In genomic region chr1:83038109-83038672, GRCm38 (mm10) we compare ENCODE assay signal across 10 mouse cellular contexts. TPM values are rescaled to one million over a fixed set of nuclear protein-coding genes. Genes with fewer than 3 reads are reported as not detected.
DNase-seq lines count a peak whose midpoint lies in the region; ATAC-seq and TF ChIP-seq lines count a peak whose summit lies in the region.
"Had no signal": no experiment of that assay in that cellular context is flagged by ENCODE, and none has a peak within 500 bp of the region (broad histone marks: within the 10 kb centered on the region; RNA-seq: fewer than 3 reads in every experiment).

Gene Slc19a3 (minus strand): TSS chr1:83038448.

- peaks cover 12% of the 10 kb centered on the region for H3K27me3 ChIP-seq in megakaryocyte, embryonic 14.5 days (replicated peaks)
- no peaks in the 10 kb centered on the region for H3K27me3 ChIP-seq in embryonic facial prominence, embryonic 12.5 days
- no peaks in the 10 kb centered on the region for H3K27me3 ChIP-seq in heart, postnatal 0 days (ENCODE audit: control insufficient read depth, insufficient read depth, low read length)
- no peaks in the 10 kb centered on the region for H3K27me3 ChIP-seq in liver, embryonic 13.5 days
- H3K27me3 ChIP-seq in neural tube, embryonic 12.5 days (replicated peaks) = no peaks in the 10 kb centered on the region

- H3K4me2 ChIP-seq in embryonic facial prominence, embryonic 12.5 days (replicated peaks) = peak within 1 kb of the TSS; percentile 56
- peak within 1 kb of the TSS; percentile 76 for H3K4me2 ChIP-seq in heart, postnatal 0 days (ENCODE audit: low read depth, low read length)
- H3K4me2 ChIP-seq in liver, embryonic 13.5 days = peak within 1 kb of the TSS; percentile 58
- peak within 1 kb of the TSS; percentile 67 for H3K4me2 ChIP-seq in neural tube, embryonic 12.5 days (replicated peaks)

- TF ChIP-seq EP300 in heart, postnatal 0 days (IDR thresholded peaks at IDR 0.05; ENCODE audit: low read depth) = no peak

- H3K4me1 ChIP-seq in megakaryocyte, embryonic 14.5 days = peaks cover 6% of the 10 kb centered on the region; the same call in 1 of the 2 replicates
- H3K4me1 ChIP-seq in embryonic facial prominence, embryonic 12.5 days = no peaks in the 10 kb centered on the region
- H3K4me1 ChIP-seq in heart, postnatal 0 days (ENCODE audit: control insufficient read depth, insufficient read depth) = peaks cover 8% of the 10 kb centered on the region
- H3K4me1 ChIP-seq in liver, embryonic 13.5 days (replicated peaks) = no peaks in the 10 kb centered on the region
- H3K4me1 ChIP-seq in neural tube, embryonic 12.5 days = peaks cover 2% of the 10 kb centered on the region; the same call in 1 of the 2 replicates

- WGBS in embryonic facial prominence, embryonic 12.5 days = under 1% methylated on average over 25 of the region's 25 CpGs
- under 1% methylated on average over 25 of the region's 25 CpGs for WGBS in heart, postnatal 0 days
- under 1% methylated on average over 25 of the region's 25 CpGs for WGBS in liver, embryonic 13.5 days (ENCODE audit: insufficient replicate concordance)
- under 1% methylated on average over 25 of the region's 25 CpGs for WGBS in neural tube, embryonic 12.5 days

- H3K36me3 ChIP-seq in megakaryocyte, embryonic 14.5 days (replicated peaks; ENCODE audit: low read length) = no peaks in the 10 kb centered on the region
- H3K36me3 ChIP-seq in embryonic facial prominence, embryonic 12.5 days = no peaks in the 10 kb centered on the region
- H3K36me3 ChIP-seq in heart, postnatal 0 days (replicated peaks; ENCODE audit: control insufficient read depth, insufficient read depth, low read length) = no peaks in the 10 kb centered on the region
- no peaks in the 10 kb centered on the region for H3K36me3 ChIP-seq in liver, embryonic 13.5 days
- no peaks in the 10 kb centered on the region for H3K36me3 ChIP-seq in neural tube, embryonic 12.5 days

- no peak for TF ChIP-seq CTCF in heart, postnatal 0 days (IDR thresholded peaks at IDR 0.05; ENCODE audit: low read depth)

- no peak for ATAC-seq in megakaryocyte, adult 5-6 weeks (ENCODE audit: poor library complexity, severe bottlenecking)
- peak; percentile 82; the same call in 1 of the 2 replicates for ATAC-seq in embryonic facial prominence, embryonic 12.5 days (ENCODE audit: insufficient number of reproducible peaks, insufficient read depth, low FRiP score, low TSS enrichment)
- peak; percentile 96 for ATAC-seq in heart, postnatal 0 days (ENCODE audit: insufficient read depth, low read depth)
- 0 out of 2 replicates have a peak, but pooled peaks have one; percentile 39 for ATAC-seq in liver, embryonic 13.5 days (ENCODE audit: low read depth)
- ATAC-seq in neural tube, embryonic 12.5 days (ENCODE audit: low FRiP score, low read depth) = peak; percentile 88
- no peak for ATAC-seq in activated CD4-positive, CD25-positive, alpha-beta regulatory T cell, adult 4 months

- DNase-seq in heart, postnatal 0 days (ENCODE audit: low spot score) = peak; percentile 66
- DNase-seq in kidney, postnatal 25 days = peak; percentile 61 to 71
- DNase-seq in liver, embryonic 13.5 days = peak; percentile 3

- no peaks in the 10 kb centered on the region for H3K9me3 ChIP-seq in megakaryocyte, embryonic 14.5 days
- H3K9me3 ChIP-seq in embryonic facial prominence, embryonic 12.5 days = no peaks in the 10 kb centered on the region
- no peaks in the 10 kb centered on the region for H3K9me3 ChIP-seq in heart, postnatal 0 days (replicated peaks; ENCODE audit: control insufficient read depth, low read length)
- H3K9me3 ChIP-seq in liver, embryonic 13.5 days (replicated peaks) = no peaks in the 10 kb centered on the region
- H3K9me3 ChIP-seq in neural tube, embryonic 12.5 days = no peaks in the 10 kb centered on the region

- peak within 1 kb of the TSS; percentile 51; the same call in 1 of the 2 replicates for H3K27ac ChIP-seq in embryonic facial prominence, embryonic 12.5 days
- H3K27ac ChIP-seq in heart, postnatal 0 days (ENCODE audit: low read depth) = peak within 1 kb of the TSS; percentile 68
- H3K27ac ChIP-seq in liver, embryonic 13.5 days = no peak within 1 kb of the TSS
- H3K27ac ChIP-seq in neural tube, embryonic 12.5 days = no peak within 1 kb of the TSS

- peak within 1 kb of the TSS; percentile 46; the same call in 1 of the 2 replicates for H3K9ac ChIP-seq in embryonic facial prominence, embryonic 12.5 days
- H3K9ac ChIP-seq in heart, postnatal 0 days (replicated peaks; ENCODE audit: low read depth, low read length) = peak within 1 kb of the TSS; percentile 55; the same call in 1 of the 2 replicates
- H3K9ac ChIP-seq in liver, embryonic 13.5 days = no peak within 1 kb of the TSS
- peak within 1 kb of the TSS; percentile 33; the same call in 1 of the 2 replicates for H3K9ac ChIP-seq in neural tube, embryonic 12.5 days

- H3K4me3 ChIP-seq in megakaryocyte, embryonic 14.5 days (replicated peaks) = peak within 1 kb of the TSS; percentile 80
- peak within 1 kb of the TSS; percentile 46 for H3K4me3 ChIP-seq in embryonic facial prominence, embryonic 12.5 days
- peak within 1 kb of the TSS; percentile 62 for H3K4me3 ChIP-seq in heart, postnatal 0 days (ENCODE audit: low read depth, low read length)
- peak within 1 kb of the TSS; percentile 48 for H3K4me3 ChIP-seq in liver, embryonic 13.5 days (replicated peaks)
- peak within 1 kb of the TSS; percentile 44 for H3K4me3 ChIP-seq in neural tube, embryonic 12.5 days

RNA-seq across cellular contexts. Expression of gene Slc19a3, which starts in this region (rescaled TPM):
- not detected in 2 replicates for polyA plus RNA-seq in megakaryocyte, embryonic 14.5 days (2012; ENCODE audit: insufficient read depth, low replicate concordance)
- total RNA-seq in megakaryocyte, adult 5-6 weeks (2015) = not detected in 2 replicates
- not detected in 2 replicates for total RNA-seq in megakaryocyte, adult 5-6 weeks (2017)
- 0.20 and 0.32 TPM in 2 replicates for polyA plus RNA-seq in embryonic facial prominence, embryonic 12.5 days (2016; fragmentation: Nextera tagmentation; extraction: Ambion mirVana)
- 8.2 TPM in 2 replicates for total RNA-seq in heart, postnatal 0 days (2014; rRNA removed; ENCODE audit: low replicate concordance)
- polyA plus RNA-seq in heart, postnatal 0 days (2015; fragmentation: Nextera tagmentation; extraction: Ambion mirVana) = 1.6 TPM in 2 replicates
- polyA plus RNA-seq in liver, embryonic 13.5 days (2015; fragmentation: Nextera tagmentation; extraction: Ambion mirVana) = 0.06 TPM in 1 of 2 replicates, not detected in the other
- 0.28 and 0.82 TPM in 2 replicates for polyA plus RNA-seq in neural tube, embryonic 12.5 days (2016; fragmentation: Nextera tagmentation; extraction: Ambion mirVana)
- not detected for polyA plus RNA-seq in activated CD4-positive, CD25-positive, alpha-beta regulatory T cell, adult 4 months (2017; shearing (Covaris generic))
- total RNA-seq: MEL; neutrophil, adult 5-6 weeks had no signal

Comparison
In these comparisons a context has a peak if more than half of its experiments do, and no peak if none do; other contexts are left out.
1. Peak in ATAC-seq, H3K4me3 ChIP-seq, H3K27ac ChIP-seq, H3K9ac ChIP-seq and H3K4me2 ChIP-seq in embryonic facial prominence, embryonic 12.5 days; RNA of the gene not detected or under 1 TPM.
2. Peak in DNase-seq, ATAC-seq, H3K4me3 ChIP-seq and H3K4me2 ChIP-seq in liver, embryonic 13.5 days; RNA of the gene not detected or under 1 TPM.
3. Peak in ATAC-seq, H3K4me3 ChIP-seq, H3K9ac ChIP-seq and H3K4me2 ChIP-seq in neural tube, embryonic 12.5 days; RNA of the gene not detected or under 1 TPM.
4. DNase-seq: peak in every context shown above with its lines; median percentile 66 in heart, postnatal 0 days; 66 in kidney, postnatal 25 days; 3 in liver, embryonic 13.5 days.